Mouse (Mus musculus) erythroblast, embryonic 14.5 days (primary cell): ENCODE measurements around the gene Islr. TPM values are rescaled to one million over a fixed set of nuclear protein-coding genes. Genes with fewer than 3 reads are reported as not detected.

Experiments
- H3K27me3 ChIP-seq: 2 replicates; pipeline ENCODE4 v1.6.1; 2012; ENCODE audit warnings: inconsistent platforms; ENCODE audit not compliant: control insufficient read depth
- H3K36me3 ChIP-seq: 2 replicates; pipeline ENCODE4 v1.6.1; 2012; ENCODE audit warnings: mild to moderate bottlenecking, inconsistent platforms; ENCODE audit not compliant: control insufficient read depth
- H3K4me1 ChIP-seq: 2 replicates; pipeline ENCODE4 v1.6.1; 2012; ENCODE audit warnings: inconsistent platforms; ENCODE audit not compliant: control insufficient read depth
- H3K4me3 ChIP-seq: replicated peaks from 2 replicates; pipeline ENCODE3; 2012; ENCODE audit warnings: moderate library complexity, mild to moderate bottlenecking, inconsistent platforms
- H3K9me3 ChIP-seq: 2 replicates; pipeline ENCODE4 v1.6.1; 2012; ENCODE audit warnings: low read length, inconsistent platforms, mixed read lengths; ENCODE audit not compliant: control insufficient read depth
- GATA1 ChIP-seq: IDR thresholded peaks from 2 replicates; pipeline ENCODE4 v1.6.1; 2012; ENCODE audit warnings: low read length, inconsistent platforms, mixed read lengths
- TAL1 ChIP-seq: IDR thresholded peaks from 3 replicates; pipeline ENCODE4 v1.6.1; 2012; ENCODE audit warnings: low read length, inconsistent platforms, mixed read lengths
- polyA plus RNA-seq: library from polyadenylated mRNA; stranded (reverse); fragments of >175 nt; gene quantifications from 2 replicates; pipeline ENCODE4 v1.2.3, GENCODE M21; 2012

Gene Islr
- polyA plus RNA-seq, 1 experiment, result not detected

DNA sequence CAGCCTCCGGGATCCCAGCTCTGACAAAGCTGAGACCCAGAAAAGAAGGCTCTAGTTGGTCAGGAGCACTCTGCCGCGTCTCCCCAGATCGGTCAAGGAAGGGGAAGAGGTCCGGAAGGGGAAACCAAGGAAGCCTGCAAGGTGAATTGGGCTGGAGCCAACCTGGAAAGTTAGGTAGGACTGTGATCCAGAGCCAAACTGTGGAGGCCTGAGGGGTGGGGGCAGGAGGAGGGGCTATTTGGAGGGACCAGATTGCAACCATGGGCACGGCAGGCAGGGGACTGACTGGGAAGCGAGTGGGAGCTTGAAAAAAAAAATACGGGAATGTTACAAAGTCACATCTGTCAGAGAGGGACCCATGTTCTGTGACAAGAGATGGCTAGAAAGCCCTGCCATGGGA, 74.6 kb downstream of the Islr start:
- Histone ChIP-seq H3K9me3 (no peaks in the 10 kb centered on the region), H3K4me3 (no peak overlapping the region), H3K27me3 (peaks cover 57% of the 10 kb centered on the region), H3K36me3 (no peaks in the 10 kb centered on the region), H3K4me1 (no peaks in the 10 kb centered on the region)
- no peak for TF ChIP-seq TAL1
- no peak for TF ChIP-seq GATA1

DNA sequence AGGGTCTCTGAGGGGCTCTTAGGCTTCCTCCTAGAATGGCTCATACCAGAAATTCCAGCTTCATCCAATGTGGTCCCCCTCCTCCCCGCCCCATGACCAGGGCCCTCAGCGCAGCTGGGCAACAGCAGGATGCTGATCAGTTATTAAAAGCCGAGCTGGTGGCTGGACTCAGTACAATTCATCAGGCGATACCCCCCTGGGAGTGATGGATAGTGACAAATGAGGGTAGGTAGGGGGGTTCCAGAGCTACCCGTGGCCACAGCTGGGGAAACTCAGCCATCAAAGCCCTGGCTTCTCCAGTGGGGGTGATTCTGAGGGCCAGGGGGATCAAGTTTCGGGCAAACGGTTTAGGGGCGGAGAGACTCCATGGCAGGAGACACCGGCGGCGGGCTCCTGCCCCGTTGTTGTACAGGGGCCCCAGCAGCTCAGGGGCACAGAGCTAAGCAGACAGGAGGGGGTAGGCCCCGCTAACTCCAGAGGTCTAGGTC, 75.1 kb downstream of the Islr start:
- no peak overlapping the region for H3K4me3 ChIP-seq
- H3K9me3 ChIP-seq, result no peaks in the 10 kb centered on the region
- H3K27me3 ChIP-seq, result peaks cover 53% of the 10 kb centered on the region
- no peak for TF ChIP-seq TAL1
- TF ChIP-seq GATA1, result no peak
- H3K36me3 ChIP-seq, result no peaks in the 10 kb centered on the region
- no peaks in the 10 kb centered on the region for H3K4me1 ChIP-seq

DNA sequence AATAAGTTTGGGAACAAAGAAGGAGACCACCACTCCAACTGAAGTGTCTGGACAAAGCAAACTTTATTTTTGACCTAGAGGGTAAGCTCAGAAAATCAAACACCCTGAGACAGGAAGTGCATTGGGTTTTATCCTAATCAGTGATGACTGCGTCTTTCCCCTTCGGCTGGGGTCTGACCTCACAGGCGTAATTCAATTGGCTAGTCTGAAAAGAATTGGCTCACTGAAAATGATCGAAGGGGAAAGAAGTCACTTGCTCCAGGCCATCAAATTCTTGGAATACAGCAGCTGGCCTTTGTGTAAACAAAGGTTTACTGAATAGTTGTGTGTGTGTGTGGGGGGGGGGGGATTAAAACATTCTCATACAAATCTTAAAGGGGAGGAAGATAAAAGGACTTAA, 78.3 kb downstream of the Islr start:
- no peak for TF ChIP-seq GATA1
- no peak for TF ChIP-seq TAL1
- H3K9me3 ChIP-seq, result no peaks in the 10 kb centered on the region
- peaks cover 26% of the 10 kb centered on the region for H3K27me3 ChIP-seq
- H3K4me3 ChIP-seq, result no peak overlapping the region
- H3K4me1 ChIP-seq, result no peaks in the 10 kb centered on the region
- no peaks in the 10 kb centered on the region for H3K36me3 ChIP-seq

DNA sequence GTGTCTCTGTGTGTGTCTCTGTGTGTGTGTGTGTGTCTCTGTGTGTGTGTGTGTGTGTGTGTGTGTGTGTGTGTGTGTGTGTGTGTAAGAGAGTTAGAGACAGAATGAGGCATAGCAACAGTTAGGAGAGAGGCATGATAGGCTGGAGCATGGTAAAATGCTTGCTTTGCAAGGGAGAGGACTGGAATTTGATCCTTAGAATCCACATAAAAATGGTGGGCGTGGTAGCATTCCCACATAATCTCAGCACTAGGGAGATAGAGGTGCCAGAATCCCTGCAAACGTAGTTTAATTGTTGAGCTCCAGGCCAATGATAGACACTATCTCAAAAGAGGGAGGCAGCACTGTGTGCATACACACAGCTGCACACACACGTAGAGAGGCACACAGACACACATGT, 79.0 kb downstream of the Islr start:
- TF ChIP-seq GATA1 (no peak), TAL1 (no peak)
- peaks cover 19% of the 10 kb centered on the region for H3K27me3 ChIP-seq
- no peak overlapping the region for H3K4me3 ChIP-seq
- no peaks in the 10 kb centered on the region for H3K36me3 ChIP-seq
- H3K4me1 ChIP-seq, result no peaks in the 10 kb centered on the region
- H3K9me3 ChIP-seq, result no peaks in the 10 kb centered on the region

DNA sequence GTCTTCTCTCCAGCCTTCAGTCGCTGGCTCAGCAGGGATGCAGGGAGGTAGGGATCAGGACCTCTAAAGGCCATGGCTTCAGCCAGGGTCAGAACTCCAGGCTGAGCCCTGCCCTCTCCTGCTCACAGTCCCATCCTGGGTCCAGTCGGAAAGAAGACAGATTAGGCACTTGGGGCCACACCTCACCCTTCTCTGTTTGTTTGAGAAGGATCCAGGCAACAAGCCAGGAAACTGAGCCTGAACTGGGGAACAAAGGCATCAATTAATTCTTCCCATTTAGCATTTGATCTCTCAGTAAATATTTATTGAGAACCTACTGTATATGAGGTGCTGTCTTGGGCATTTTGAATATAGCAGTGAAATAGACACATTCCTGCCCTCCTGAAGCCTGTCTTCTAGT, 85.4 kb downstream of the Islr start, which contains the start of gene Ccdc33:
Ccdc33 (minus strand) TSS at position 153 of the 400 bp plus-strand sequence.
- Histone ChIP-seq H3K4me1 (no peaks in the 10 kb centered on the region), H3K36me3 (no peaks in the 10 kb centered on the region), H3K9me3 (no peaks in the 10 kb centered on the region), H3K4me3 (no peak within 1 kb of the TSS), H3K27me3 (peaks cover 23% of the 10 kb centered on the region)
- no peak for TF ChIP-seq GATA1
- TF ChIP-seq TAL1, result no peak

DNA sequence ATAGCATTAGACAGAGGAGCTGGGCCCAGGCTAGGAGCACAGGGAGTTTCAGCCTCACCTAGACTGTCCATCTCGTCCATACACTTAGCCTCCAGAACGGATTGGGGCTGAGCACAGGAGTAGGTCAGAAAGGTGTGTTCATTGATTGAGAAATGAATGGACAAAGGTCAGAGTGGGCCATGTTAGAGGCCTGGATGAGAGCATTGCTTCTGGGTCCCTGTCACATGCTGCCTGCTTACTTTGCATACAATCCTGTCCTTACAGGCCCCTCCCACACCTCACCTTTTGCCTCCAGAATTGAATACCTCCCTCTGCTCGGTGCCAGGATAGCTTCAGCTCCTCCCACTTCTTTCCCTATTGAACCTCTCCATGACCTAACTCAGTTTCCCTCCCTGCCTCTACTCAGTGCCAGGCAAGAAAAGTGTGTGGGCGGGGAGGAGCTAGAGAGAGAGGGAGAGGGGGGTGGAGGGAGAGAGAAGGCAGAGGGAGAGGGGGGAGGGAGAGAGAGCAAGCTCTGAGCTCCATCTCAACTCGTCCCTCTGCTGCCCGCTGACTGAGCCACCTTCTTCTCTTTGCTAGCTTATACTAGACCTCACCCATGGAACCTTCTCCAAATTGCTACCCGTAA, 88.0 kb downstream of the Islr start:
- H3K27me3 ChIP-seq, result peaks cover 37% of the 10 kb centered on the region
- no peaks in the 10 kb centered on the region for H3K36me3 ChIP-seq
- H3K4me1 ChIP-seq, result no peaks in the 10 kb centered on the region
- no peaks in the 10 kb centered on the region for H3K9me3 ChIP-seq
- no peak overlapping the region for H3K4me3 ChIP-seq
- no peak for TF ChIP-seq GATA1
- no peak for TF ChIP-seq TAL1

DNA sequence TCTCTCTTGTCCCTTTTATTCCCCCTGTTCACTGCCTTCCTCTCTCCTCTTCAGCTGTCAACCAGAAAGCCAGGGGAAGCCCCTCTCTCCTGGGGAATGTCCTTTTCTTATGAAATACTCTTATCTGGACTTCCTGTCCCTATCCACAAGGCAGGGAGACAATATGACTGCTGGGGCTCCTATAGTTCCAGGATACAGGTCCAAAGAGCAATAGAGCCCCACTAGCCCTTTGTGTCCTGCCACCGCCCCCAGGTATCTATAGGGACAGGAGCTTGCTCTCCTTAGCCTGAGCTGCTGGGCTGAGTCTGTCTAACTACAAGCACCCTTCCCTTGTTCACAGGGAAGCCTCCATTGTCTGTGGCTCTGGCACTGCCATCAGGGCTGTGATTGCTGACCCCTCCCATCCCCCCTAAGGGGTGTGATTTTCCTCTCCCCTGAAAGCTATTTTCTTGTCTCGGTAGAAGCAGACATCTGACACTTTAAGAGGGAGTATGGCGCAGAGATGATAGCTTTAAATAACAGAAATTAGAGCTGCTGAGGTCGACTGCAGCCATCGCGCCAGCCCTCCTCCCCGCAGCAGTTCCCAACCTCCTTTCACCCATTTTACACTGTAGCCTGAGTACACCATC, 88.7 kb downstream of the Islr start:
- H3K36me3 ChIP-seq, result no peaks in the 10 kb centered on the region
- TF ChIP-seq TAL1, result no peak
- no peak for TF ChIP-seq GATA1
- no peak overlapping the region for H3K4me3 ChIP-seq
- H3K27me3 ChIP-seq, result peaks cover 37% of the 10 kb centered on the region
- H3K4me1 ChIP-seq, result no peaks in the 10 kb centered on the region
- no peaks in the 10 kb centered on the region for H3K9me3 ChIP-seq

DNA sequence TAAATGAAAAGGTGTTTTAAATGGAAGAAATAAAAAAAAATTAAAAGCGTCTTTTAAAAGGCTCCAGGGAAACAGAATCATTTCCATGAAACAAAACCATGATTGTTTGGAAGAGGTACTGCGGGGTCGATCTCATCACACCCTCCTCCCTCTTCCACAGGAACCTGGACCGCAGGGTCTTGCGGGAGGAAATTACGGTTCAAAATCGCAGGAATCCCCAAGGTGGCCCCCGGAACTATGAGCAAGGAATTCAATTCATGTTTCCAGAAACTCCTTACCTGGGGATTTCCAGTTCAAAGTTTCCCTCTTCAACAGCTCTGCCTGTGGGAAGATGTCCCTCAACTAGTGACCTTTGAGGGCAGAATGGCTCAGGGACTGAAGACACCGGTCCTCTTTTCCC, 90.1 kb downstream of the Islr start:
- no peaks in the 10 kb centered on the region for H3K36me3 ChIP-seq
- TF ChIP-seq TAL1, result no peak
- TF ChIP-seq GATA1, result no peak
- peaks cover 37% of the 10 kb centered on the region for H3K27me3 ChIP-seq
- no peaks in the 10 kb centered on the region for H3K9me3 ChIP-seq
- H3K4me3 ChIP-seq, result no peak overlapping the region
- no peaks in the 10 kb centered on the region for H3K4me1 ChIP-seq

DNA sequence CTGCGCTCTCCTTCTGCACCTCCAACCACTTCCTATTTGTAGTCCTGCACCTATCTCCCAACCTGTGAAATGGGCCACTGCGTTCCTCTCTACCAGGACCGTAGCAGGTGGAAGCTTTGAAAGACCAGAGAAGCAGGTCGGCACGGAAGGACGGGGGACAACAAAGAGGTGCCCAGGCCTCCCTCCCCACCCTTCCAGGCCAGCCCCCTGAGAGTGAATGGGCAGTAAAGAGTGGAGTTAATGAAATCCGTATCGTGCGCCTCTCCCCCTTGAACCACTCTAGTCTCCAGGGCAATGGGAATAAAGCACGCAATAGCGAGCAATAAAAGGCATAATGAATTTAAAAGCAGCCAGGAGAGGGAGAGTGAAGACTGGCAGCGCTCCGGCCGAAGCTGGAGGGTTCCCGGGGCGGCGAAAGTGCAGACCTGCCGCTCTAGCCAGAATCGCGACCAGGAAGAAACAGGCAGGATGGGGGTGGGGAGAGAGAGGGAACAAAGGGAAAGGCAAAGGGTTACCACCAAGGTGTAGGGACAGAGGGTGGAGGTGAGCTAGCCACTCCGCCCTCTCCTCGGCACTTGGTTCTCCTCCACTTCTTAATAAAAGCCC, 90.7 kb downstream of the Islr start:
- H3K9me3 ChIP-seq, result no peaks in the 10 kb centered on the region
- peaks cover 37% of the 10 kb centered on the region for H3K27me3 ChIP-seq
- TF ChIP-seq GATA1 (no peak), TAL1 (no peak)
- no peaks in the 10 kb centered on the region for H3K36me3 ChIP-seq
- no peaks in the 10 kb centered on the region for H3K4me1 ChIP-seq
- H3K4me3 ChIP-seq, result no peak overlapping the region
